Mouse (Mus musculus): Measurements from ENCODE around the gene Dnaaf5. TPM values are rescaled to one million over a fixed set of nuclear protein-coding genes. Genes with fewer than 3 reads are reported as not detected.

Gene Dnaaf5
- polyA plus RNA-seq, 1 experiment from 2014 or later = 2.9 TPM

GRCm38 (mm10) chr5:139228318-139228717 lies 78.3 kb downstream of the Dnaaf5 start:
- no peaks in the 10 kb centered on the region for H3K27me3 ChIP-seq (replicated peaks; ENCODE audit: control insufficient read depth, insufficient read depth, low read length)
- H3K27ac ChIP-seq (ENCODE audit: low read depth, low read length) = no peak overlapping the region
- no peaks in the 10 kb centered on the region for H3K9me3 ChIP-seq (ENCODE audit: control insufficient read depth)
- no peaks in the 10 kb centered on the region for H3K4me1 ChIP-seq (replicated peaks; ENCODE audit: control insufficient read depth, insufficient read depth, low read length)
- no peak overlapping the region for H3K4me3 ChIP-seq (ENCODE audit: low read depth, low read length)
- no peak overlapping the region for H3K4me2 ChIP-seq (replicated peaks; ENCODE audit: low read depth)
- no peak for ATAC-seq
- WGBS = 90% methylated on average over 3 of the region's 3 CpGs
- peaks cover 87% of the 10 kb centered on the region for H3K36me3 ChIP-seq (ENCODE audit: control insufficient read depth, insufficient read depth)
- no peak for TF ChIP-seq CTCF (IDR thresholded peaks at IDR 0.05; ENCODE audit: low read depth)
- no peak overlapping the region for H3K9ac ChIP-seq (ENCODE audit: low read depth, low read length)

GRCm38 (mm10) chr5:139229716-139230115 lies 79.7 kb downstream of the Dnaaf5 start:
- no peak overlapping the region for H3K4me3 ChIP-seq (ENCODE audit: low read depth, low read length)
- no peak overlapping the region for H3K4me2 ChIP-seq (replicated peaks; ENCODE audit: low read depth)
- no peaks in the 10 kb centered on the region for H3K27me3 ChIP-seq (replicated peaks; ENCODE audit: control insufficient read depth, insufficient read depth, low read length)
- TF ChIP-seq CTCF (IDR thresholded peaks at IDR 0.05; ENCODE audit: low read depth) = no peak
- H3K27ac ChIP-seq (ENCODE audit: low read depth, low read length) = no peak overlapping the region
- no peak for ATAC-seq
- no peaks in the 10 kb centered on the region for H3K4me1 ChIP-seq (replicated peaks; ENCODE audit: control insufficient read depth, insufficient read depth, low read length)
- no peaks in the 10 kb centered on the region for H3K9me3 ChIP-seq (ENCODE audit: control insufficient read depth)
- no peak overlapping the region for H3K9ac ChIP-seq (ENCODE audit: low read depth, low read length)
- H3K36me3 ChIP-seq (ENCODE audit: control insufficient read depth, insufficient read depth) = peaks cover 87% of the 10 kb centered on the region
- 95% methylated on average over 3 of the region's 3 CpGs for WGBS

- no peak for ATAC-seq
- Histone ChIP-seq H3K36me3 (ENCODE audit: control insufficient read depth, insufficient read depth) (peaks cover 87% of the 10 kb centered on the region), H3K9me3 (ENCODE audit: control insufficient read depth) (no peaks in the 10 kb centered on the region), H3K4me3 (ENCODE audit: low read depth, low read length) (no peak overlapping the region), H3K9ac (ENCODE audit: low read depth, low read length) (no peak overlapping the region), H3K4me1 (replicated peaks; ENCODE audit: control insufficient read depth, insufficient read depth, low read length) (no peaks in the 10 kb centered on the region), H3K27ac (ENCODE audit: low read depth, low read length) (no peak overlapping the region), H3K27me3 (replicated peaks; ENCODE audit: control insufficient read depth, insufficient read depth, low read length) (no peaks in the 10 kb centered on the region), H3K4me2 (replicated peaks; ENCODE audit: low read depth) (no peak overlapping the region)
- WGBS = 71% methylated on average over 3 of the region's 3 CpGs
- TF ChIP-seq CTCF (IDR thresholded peaks at IDR 0.05; ENCODE audit: low read depth) = no peak
Observed at GRCm38 (mm10) chr5:139232083-139232482, 82.1 kb downstream of the Dnaaf5 start.

GRCm38 (mm10) chr5:139234423-139234822 lies 84.4 kb downstream of the Dnaaf5 start:
- no peak overlapping the region for H3K27ac ChIP-seq (ENCODE audit: low read depth, low read length)
- peaks cover 88% of the 10 kb centered on the region for H3K36me3 ChIP-seq (ENCODE audit: control insufficient read depth, insufficient read depth)
- no peak overlapping the region for H3K4me2 ChIP-seq (replicated peaks; ENCODE audit: low read depth)
- 91% methylated on average over 4 of the region's 4 CpGs for WGBS
- no peak overlapping the region for H3K9ac ChIP-seq (ENCODE audit: low read depth, low read length)
- no peaks in the 10 kb centered on the region for H3K4me1 ChIP-seq (replicated peaks; ENCODE audit: control insufficient read depth, insufficient read depth, low read length)
- ATAC-seq = no peak
- no peaks in the 10 kb centered on the region for H3K27me3 ChIP-seq (replicated peaks; ENCODE audit: control insufficient read depth, insufficient read depth, low read length)
- no peak overlapping the region for H3K4me3 ChIP-seq (ENCODE audit: low read depth, low read length)
- no peak for TF ChIP-seq CTCF (IDR thresholded peaks at IDR 0.05; ENCODE audit: low read depth)
- H3K9me3 ChIP-seq (ENCODE audit: control insufficient read depth) = no peaks in the 10 kb centered on the region

Other genes with a start within 250 kb of the Dnaaf5 start
- gene Pdgfa, start 152.9 kb upstream of the Dnaaf5 start, polyA plus RNA-seq (2015; fragmentation: Nextera tagmentation; extraction: Ambion mirVana) = 64.4 and 72.0 TPM in 2 replicates
- 10.0 and 10.9 TPM in 2 replicates for gene Prkar1b, start 222 bp upstream of the Dnaaf5 start, polyA plus RNA-seq (2015; fragmentation: Nextera tagmentation; extraction: Ambion mirVana)
- 12.2 and 13.4 TPM in 2 replicates for gene Sun1, start 50.4 kb downstream of the Dnaaf5 start, polyA plus RNA-seq (2015; fragmentation: Nextera tagmentation; extraction: Ambion mirVana)
- gene Get4, start 102.1 kb downstream of the Dnaaf5 start, polyA plus RNA-seq (2015; fragmentation: Nextera tagmentation; extraction: Ambion mirVana) = 127 and 129 TPM in 2 replicates
- gene Adap1, start 175.4 kb downstream of the Dnaaf5 start, polyA plus RNA-seq (2015; fragmentation: Nextera tagmentation; extraction: Ambion mirVana) = 33.4 and 33.8 TPM in 2 replicates
- gene Cox19, start 201.2 kb downstream of the Dnaaf5 start, polyA plus RNA-seq (2015; fragmentation: Nextera tagmentation; extraction: Ambion mirVana) = 181 and 184 TPM in 2 replicates
- 15.8 and 18.1 TPM in 2 replicates for gene Cyp2w1, start 202.4 kb downstream of the Dnaaf5 start, polyA plus RNA-seq (2015; fragmentation: Nextera tagmentation; extraction: Ambion mirVana)
- gene Gpr146, start 227.5 kb downstream of the Dnaaf5 start, polyA plus RNA-seq (2015; fragmentation: Nextera tagmentation; extraction: Ambion mirVana) = 2.5 and 2.6 TPM in 2 replicates

Data from intestine, postnatal 0 days (tissue).